Mouse (Mus musculus) kidney, adult 2 months (tissue): ENCODE data around the gene Tnfaip8l3.

Source experiments
- CTCF ChIP-seq: fragments of 200-500 bp; conservative IDR thresholded peaks from 2 replicates; pipeline ENCODE4 v1.5.1; 2011; ENCODE audit warnings: low read depth, mild to moderate bottlenecking, control low read depth, low read length, moderate library complexity, mixed read lengths; ENCODE audit not compliant: insufficient read depth, insufficient read length
- POLR2A ChIP-seq: fragments of 200-500 bp; IDR thresholded peaks from one replicate; pipeline ENCODE4 v1.6.1; 2011; ENCODE audit warnings: low read depth, low read length, control low read depth

GRCm38 (mm10) chr9:53984868-53985267, 83.3 kb downstream of the Tnfaip8l3 start:
- TF ChIP-seq CTCF (peak; percentile 63), POLR2A (no peak)
